Mouse (Mus musculus) stomach, postnatal 0 days (tissue): Measurements from ENCODE around the gene Comt. TPM values are rescaled to one million over a fixed set of nuclear protein-coding genes. Genes with fewer than 3 reads are reported as not detected.

Experiments
- ATAC-seq: fragments of 200-750 bp; cut with Nextera tagmentation; 2 replicates; pipeline ENCODE4 v1.8.0; 2017; ENCODE audit not compliant: low FRiP score, low TSS enrichment
- DNase-seq: peaks from one replicate; pipeline ENCODE4 v3.0.0-alpha.2; 2016; ENCODE audit warnings: low spot score
- H3K27ac ChIP-seq: fragments of 300-500 bp; sonication (generic); replicated peaks from 2 replicates; pipeline ENCODE4 v1.5.1; 2014; ENCODE audit warnings: mild to moderate bottlenecking, control low read depth
- H3K27me3 ChIP-seq: fragments of 300-500 bp; sonication (generic); 2 replicates; pipeline ENCODE4 v1.6.1; 2014; ENCODE audit warnings: low read length; ENCODE audit not compliant: control insufficient read depth, insufficient read depth
- H3K36me3 ChIP-seq: fragments of 300-500 bp; sonication (generic); 2 replicates; pipeline ENCODE4 v1.6.1; 2014; ENCODE audit warnings: low read length, mixed read lengths; ENCODE audit not compliant: control insufficient read depth, insufficient read depth
- H3K4me1 ChIP-seq: fragments of 300-500 bp; sonication (generic); replicated peaks from 2 replicates; pipeline ENCODE4 v1.6.1; 2014; ENCODE audit warnings: antibody characterized with exemption; ENCODE audit not compliant: control insufficient read depth, insufficient read depth
- H3K4me2 ChIP-seq: fragments of 300-500 bp; sonication (generic); replicated peaks from 2 replicates; pipeline ENCODE4 v1.6.1; 2014; ENCODE audit warnings: low read depth, mild to moderate bottlenecking, control low read depth, moderate library complexity
- H3K4me3 ChIP-seq: fragments of 300-500 bp; sonication (generic); 2 replicates; pipeline ENCODE4 v1.5.1; 2014; ENCODE audit warnings: low read depth, low read length, control low read depth
- H3K9ac ChIP-seq: fragments of 300-500 bp; sonication (generic); 2 replicates; pipeline ENCODE4 v1.6.1; 2014; ENCODE audit warnings: mild to moderate bottlenecking, low read length, control low read depth, mixed read lengths
- H3K9me3 ChIP-seq: fragments of 300-500 bp; sonication (generic); 2 replicates; pipeline ENCODE4 v1.6.1; 2016; ENCODE audit warnings: low read length; ENCODE audit not compliant: control insufficient read depth
- CTCF ChIP-seq: IDR thresholded peaks from 2 replicates; pipeline ENCODE4 v1.5.1; 2016; ENCODE audit warnings: antibody characterized with exemption, low read depth, mild to moderate bottlenecking, moderate library complexity
- EP300 ChIP-seq: optimal IDR thresholded peaks from 2 replicates; pipeline ENCODE3; 2016; ENCODE audit warnings: antibody characterized with exemption
- WGBS: fragments of 180-500 bp; shearing (Covaris S2); extraction: QIAGEN DNeasy Blood & Tissue Kit; methylation state at CpG from one replicate; pipeline ENCODE4 v1.1.7; 2014; 5-methylcytosine and 5-hydroxymethylcytosine counted together
- microRNA-seq: library from miRNA; unstranded; fragments of <30 nt; microRNA quantifications from one replicate; pipeline ENCODE4, GENCODE M21; 2016
- polyA plus RNA-seq: library from polyadenylated mRNA; unstranded; fragments of >200 nt; fragmentation: Nextera tagmentation; extraction: Ambion mirVana; gene quantifications from 2 replicates; pipeline ENCODE4 v1.2.1, GENCODE M21; 2015

Gene Comt
- polyA plus RNA-seq, 1 experiment from 2014 or later = 95.1 TPM

DNA sequence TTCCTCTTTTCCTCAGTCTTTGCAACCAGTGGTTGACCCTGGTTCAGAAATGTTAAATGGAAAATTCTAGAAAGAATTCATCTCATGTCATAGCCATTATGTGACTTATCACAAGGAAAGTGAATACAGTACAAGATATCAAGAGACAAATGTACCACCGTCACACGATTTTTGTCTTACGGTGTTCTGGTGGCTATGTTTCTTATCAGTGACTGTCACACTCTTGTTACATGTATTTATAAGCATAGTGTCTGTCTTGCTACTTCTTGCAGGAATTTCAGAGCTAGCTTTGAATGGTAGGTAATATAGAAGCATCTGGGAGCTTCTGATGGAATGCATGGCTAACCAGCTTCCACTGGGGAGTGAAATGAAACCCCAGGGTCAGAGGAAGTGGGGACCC, 56.5 kb downstream of the Comt start:
- Histone ChIP-seq H3K4me2 (no peak overlapping the region), H3K4me1 (no peaks in the 10 kb centered on the region), H3K36me3 (no peaks in the 10 kb centered on the region), H3K9me3 (no peaks in the 10 kb centered on the region), H3K27ac (no peak overlapping the region), H3K4me3 (no peak overlapping the region), H3K27me3 (no peaks in the 10 kb centered on the region), H3K9ac (no peak overlapping the region)
- no peak for ATAC-seq
- TF ChIP-seq EP300 = no peak
- no peak for TF ChIP-seq CTCF
- DNase-seq = no peak
- WGBS = 83% methylated on average over 3 of the region's 3 CpGs

DNA sequence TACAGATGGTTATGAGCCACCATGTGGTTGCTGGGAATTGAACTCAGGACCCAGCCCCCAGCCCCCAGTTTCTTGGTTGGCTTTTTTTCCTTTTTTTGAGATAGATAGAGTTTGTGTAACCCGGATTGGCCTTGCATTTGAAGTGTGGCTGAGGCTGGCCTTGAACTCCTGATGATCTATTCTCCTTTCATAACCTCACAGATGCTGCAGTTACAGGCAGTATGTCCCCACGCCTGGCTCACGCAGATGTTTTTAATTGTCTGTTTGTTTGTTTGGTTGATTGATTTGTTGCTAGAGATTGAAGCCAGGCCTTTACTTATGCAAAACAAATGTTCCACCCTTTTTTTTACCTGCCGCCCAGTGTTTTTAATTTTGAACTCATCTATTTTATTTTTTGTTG, 59.8 kb downstream of the Comt start:
- no peak for ATAC-seq
- DNase-seq = no peak
- H3K4me1 ChIP-seq = no peaks in the 10 kb centered on the region
- TF ChIP-seq CTCF (no peak), EP300 (no peak)
- no peaks in the 10 kb centered on the region for H3K36me3 ChIP-seq
- no peak overlapping the region for H3K4me2 ChIP-seq
- H3K9ac ChIP-seq = no peak overlapping the region
- H3K9me3 ChIP-seq = no peaks in the 10 kb centered on the region
- no peaks in the 10 kb centered on the region for H3K27me3 ChIP-seq
- 85% methylated on average over 4 of the region's 4 CpGs for WGBS
- no peak overlapping the region for H3K27ac ChIP-seq
- no peak overlapping the region for H3K4me3 ChIP-seq

DNA sequence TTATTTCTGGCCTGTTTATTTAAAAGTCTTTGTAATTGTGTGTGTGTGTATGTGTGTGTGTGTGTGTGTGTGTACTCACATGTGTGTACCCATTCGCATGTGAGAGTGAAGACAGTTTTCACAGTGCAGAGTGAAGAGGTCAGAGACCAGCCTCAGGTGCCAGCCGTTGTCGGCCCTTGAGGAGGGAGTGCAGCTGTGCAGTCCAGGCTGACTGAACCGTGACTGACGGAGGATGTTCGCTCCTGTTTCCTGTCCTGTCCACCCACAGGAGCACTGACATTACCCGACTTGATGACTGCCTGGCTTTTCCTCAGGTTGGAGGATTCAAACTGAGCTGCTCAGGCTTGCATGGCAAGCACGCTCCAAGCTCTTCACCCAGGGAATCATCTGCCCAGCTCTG, 63.7 kb downstream of the Comt start:
- Histone ChIP-seq H3K4me2 (no peak overlapping the region), H3K36me3 (no peaks in the 10 kb centered on the region; the same call in 1 of the 2 replicates), H3K9me3 (no peaks in the 10 kb centered on the region), H3K4me3 (no peak overlapping the region), H3K4me1 (no peaks in the 10 kb centered on the region), H3K27ac (no peak overlapping the region), H3K27me3 (no peaks in the 10 kb centered on the region), H3K9ac (no peak overlapping the region)
- DNase-seq = no peak
- WGBS = 78% methylated on average over 8 of the region's 8 CpGs
- ATAC-seq = no peak
- TF ChIP-seq EP300 (no peak), CTCF (no peak)

DNA sequence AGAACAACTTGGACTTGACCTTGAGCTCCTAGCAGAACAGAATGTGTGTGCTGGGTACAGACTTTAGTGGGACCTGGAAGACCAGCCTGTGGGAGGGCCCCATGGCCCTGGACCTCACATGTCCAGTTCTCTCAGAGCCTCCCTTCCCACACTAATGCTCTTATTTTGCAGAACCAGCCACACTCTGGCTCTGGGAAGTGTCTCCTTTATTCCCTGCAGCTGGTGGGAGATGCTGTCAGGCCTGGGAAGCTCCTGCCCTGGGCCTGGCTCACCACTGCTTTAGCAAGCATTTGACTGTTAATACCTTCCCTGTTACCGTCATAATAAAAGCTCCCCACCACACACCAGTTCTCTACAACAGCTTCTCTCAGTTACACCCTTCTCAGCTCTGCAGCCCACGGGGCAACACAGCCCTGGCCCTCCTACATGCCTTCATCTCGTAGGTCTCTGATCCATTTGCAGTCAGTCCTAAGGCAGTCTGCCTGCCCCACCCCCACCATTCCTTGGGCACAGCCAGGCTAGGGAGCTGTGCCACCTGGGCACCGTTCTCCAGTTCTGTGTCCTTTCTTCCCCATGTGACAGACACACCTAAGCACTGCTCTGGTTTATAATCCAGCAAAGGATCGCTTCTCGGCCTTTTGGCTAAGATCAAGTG, 66.4 kb downstream of the Comt start:
- no peak for DNase-seq
- WGBS = 66% methylated on average over 6 of the region's 6 CpGs
- peak; percentile 32; the same call in 1 of the 2 replicates for ATAC-seq

DNA sequence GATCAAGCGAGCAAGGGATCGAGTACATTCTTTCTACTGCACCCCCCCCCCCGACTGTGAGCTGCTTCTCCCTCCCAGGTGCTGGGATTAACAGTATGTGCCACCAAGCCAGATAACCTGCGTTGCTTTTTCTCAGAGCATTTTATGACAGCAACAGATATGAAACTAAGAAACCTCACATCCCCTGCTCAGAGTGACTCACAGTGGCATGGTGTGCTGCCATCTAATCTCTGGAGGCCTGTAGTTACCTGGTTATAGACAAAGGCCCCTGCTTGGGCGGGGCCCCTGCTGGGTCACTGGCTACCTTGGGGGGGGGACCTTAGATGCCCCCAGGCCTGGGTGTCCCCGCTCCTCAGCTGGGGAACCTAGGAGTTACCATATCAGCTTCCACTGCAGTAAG, 68.7 kb downstream of the Comt start:
- Histone ChIP-seq H3K9ac (no peak overlapping the region), H3K4me3 (no peak overlapping the region), H3K4me2 (no peak overlapping the region), H3K27me3 (no peaks in the 10 kb centered on the region), H3K9me3 (no peaks in the 10 kb centered on the region), H3K36me3 (no peaks in the 10 kb centered on the region; the same call in 1 of the 2 replicates), H3K4me1 (no peaks in the 10 kb centered on the region), H3K27ac (no peak overlapping the region)
- no peak for DNase-seq
- ATAC-seq = no peak
- no peak for TF ChIP-seq EP300
- no peak for TF ChIP-seq CTCF
- WGBS = 74% methylated on average over 6 of the region's 6 CpGs

More for the DNA sequence above, 66.4 kb downstream of the Comt start:
- Histone ChIP-seq H3K36me3 (no peaks in the 10 kb centered on the region; the same call in 1 of the 2 replicates), H3K4me1 (no peaks in the 10 kb centered on the region), H3K9ac (no peak overlapping the region), H3K9me3 (no peaks in the 10 kb centered on the region), H3K27me3 (no peaks in the 10 kb centered on the region), H3K4me2 (no peak overlapping the region), H3K4me3 (no peak overlapping the region), H3K27ac (no peak overlapping the region)
- no peak for TF ChIP-seq EP300
- no peak for TF ChIP-seq CTCF

DNA sequence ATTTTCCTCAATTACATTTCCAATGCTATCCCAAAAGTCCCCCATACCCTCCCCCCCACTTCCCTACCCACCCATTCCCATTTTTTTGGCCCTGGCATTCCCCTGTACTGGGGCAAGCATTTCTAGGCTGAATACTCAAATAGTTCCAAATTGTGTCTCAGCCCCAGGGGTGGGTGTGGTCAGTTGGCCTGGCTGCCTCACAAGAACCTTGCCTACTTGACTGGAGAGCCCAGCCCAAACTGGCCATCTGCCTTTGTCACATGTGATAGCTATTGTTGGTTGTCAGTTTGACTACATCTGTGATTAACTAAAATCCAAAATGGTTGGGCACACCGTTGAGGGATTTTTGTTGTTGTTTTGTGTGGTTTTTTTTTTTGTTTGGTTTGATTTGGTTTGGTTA, 69.7 kb downstream of the Comt start:
- H3K36me3 ChIP-seq = no peaks in the 10 kb centered on the region; the same call in 1 of the 2 replicates
- no peaks in the 10 kb centered on the region for H3K4me1 ChIP-seq
- no peak overlapping the region for H3K4me2 ChIP-seq
- no peak overlapping the region for H3K4me3 ChIP-seq
- H3K27ac ChIP-seq = no peak overlapping the region
- H3K9ac ChIP-seq = no peak overlapping the region
- WGBS = 81% methylated on average over 1 of the region's 1 CpGs
- ATAC-seq (no peak), DNase-seq (no peak)
- H3K27me3 ChIP-seq = no peaks in the 10 kb centered on the region
- H3K9me3 ChIP-seq = no peaks in the 10 kb centered on the region
- no peak for TF ChIP-seq CTCF
- no peak for TF ChIP-seq EP300

Small RNA genes lying within 50 kb of the gene (microRNA-seq; reads per million reads assigned to microRNA genes)
- not detected for gene Gm26219

Other genes starting within 250 kb of the Comt start
- not detected in 2 replicates for gene Ccdc188, start 209.0 kb downstream of the Comt start, polyA plus RNA-seq
- gene Zdhhc8, start 191.7 kb downstream of the Comt start, polyA plus RNA-seq = 6.8 and 7.8 TPM in 2 replicates
- gene Trmt2a, start 178.2 kb downstream of the Comt start, polyA plus RNA-seq = 35.4 and 39.8 TPM in 2 replicates
- 236 and 273 TPM in 2 replicates for gene Ranbp1, start 178.1 kb downstream of the Comt start, polyA plus RNA-seq
- gene Gm49776, start 168.5 kb downstream of the Comt start, polyA plus RNA-seq = 0.67 and 1.8 TPM in 2 replicates
- 8.1 and 8.4 TPM in 2 replicates for gene Dgcr8, start 137.6 kb downstream of the Comt start, polyA plus RNA-seq
- gene Tango2, start 78.7 kb downstream of the Comt start, polyA plus RNA-seq = 16.2 and 16.9 TPM in 2 replicates
- gene Arvcf, start 78.7 kb downstream of the Comt start, polyA plus RNA-seq = 7.8 and 8.7 TPM in 2 replicates
- 16.2 and 16.8 TPM in 2 replicates for gene Txnrd2, start 468 bp downstream of the Comt start, polyA plus RNA-seq
- 8.3 and 9.0 TPM in 2 replicates for gene Gnb1l, start 71.9 kb upstream of the Comt start, polyA plus RNA-seq
- 0.74 and 1.1 TPM in 2 replicates for gene Rtl10, start 72.0 kb upstream of the Comt start, polyA plus RNA-seq
- 0.34 TPM in 2 replicates for gene Tbx1, start 163.8 kb upstream of the Comt start, polyA plus RNA-seq
- 4.6 and 5.4 TPM in 2 replicates for gene Gp1bb, start 195.6 kb upstream of the Comt start, polyA plus RNA-seq
- 0.97 and 1.5 TPM in 2 replicates for gene Gm49601, start 199.6 kb upstream of the Comt start, polyA plus RNA-seq
- 38.0 and 38.8 TPM in 2 replicates for gene Sept5, start 203.1 kb upstream of the Comt start, polyA plus RNA-seq